ENCODE assay signal across 7 mouse cellular contexts in genomic region chr11:98412797-98413301, GRCm38 (mm10). TPM values are rescaled to one million over a fixed set of nuclear protein-coding genes. Genes with fewer than 3 reads are reported as not detected.
DNase-seq lines count a peak whose midpoint lies in the region; ATAC-seq and TF ChIP-seq lines count a peak whose summit lies in the region.

No protein-coding gene starts in this region.

- no peak for TF ChIP-seq CTCF in C2C12 (IDR thresholded peaks at IDR 0.05; ENCODE audit: control insufficient read depth, insufficient read depth, insufficient read length)

- WGBS in forebrain, embryonic 13.5 days, result under 1% methylated on average over 40 of the region's 40 CpGs
- under 1% methylated on average over 40 of the region's 40 CpGs for WGBS in intestine, embryonic 16.5 days

- H3K79me2 ChIP-seq in C2C12 (ENCODE audit: control insufficient read depth, insufficient read depth), result peaks cover 47% of the 10 kb centered on the region

- H3K79me3 ChIP-seq in C2C12 (ENCODE audit: low read depth), result peaks cover 17% of the 10 kb centered on the region

- H3K27ac ChIP-seq in forebrain, embryonic 13.5 days, result peak overlapping the region; percentile 41
- peak overlapping the region; percentile 95 for H3K27ac ChIP-seq in intestine, embryonic 16.5 days (ENCODE audit: low read length)

- peak overlapping the region; percentile 99 for H3K4me2 ChIP-seq in forebrain, embryonic 13.5 days
- peak overlapping the region; percentile 74 for H3K4me2 ChIP-seq in intestine, embryonic 16.5 days (ENCODE audit: low read depth, low read length)

- H3K4me1 ChIP-seq in forebrain, embryonic 13.5 days, result peaks cover 40% of the 10 kb centered on the region
- peaks cover 56% of the 10 kb centered on the region for H3K4me1 ChIP-seq in intestine, embryonic 16.5 days (ENCODE audit: control insufficient read depth, insufficient read depth, low read length)

- H3K27me3 ChIP-seq in C2C12 (ENCODE audit: control insufficient read depth, insufficient read depth, insufficient read length), result no peaks in the 10 kb centered on the region
- peaks cover 41% of the 10 kb centered on the region for H3K27me3 ChIP-seq in forebrain, embryonic 13.5 days
- no peaks in the 10 kb centered on the region for H3K27me3 ChIP-seq in intestine, embryonic 16.5 days (replicated peaks; ENCODE audit: control insufficient read depth, insufficient read depth, low read length)

- H3K9ac ChIP-seq in forebrain, embryonic 13.5 days, result peak overlapping the region; percentile 75
- H3K9ac ChIP-seq in intestine, embryonic 16.5 days (ENCODE audit: low read depth, low read length), result peak overlapping the region; percentile 95

- peak; percentile 61 for DNase-seq in 3134 (ENCODE audit: extremely low read depth, insufficient read length, low spot score)
- DNase-seq in mesoderm, embryonic 11.5 days (ENCODE audit: low read depth, low spot score), result peak; percentile 52
- DNase-seq in MN1 (ENCODE audit: low spot score), result no peak

- peak overlapping the region; percentile 98 for H3ac ChIP-seq in C2C12 (ENCODE audit: control insufficient read depth, insufficient read length, low read depth)

- ATAC-seq in forebrain, embryonic 13.5 days, result peak; percentile 32; the same call in 1 of the 2 replicates
- ATAC-seq in intestine, embryonic 16.5 days, result peak; percentile 19; the same call in 1 of the 2 replicates
- ATAC-seq in activated CD4-positive, CD25-positive, alpha-beta regulatory T cell, adult 4 months, result no peak

- no peaks in the 10 kb centered on the region for H3K9me3 ChIP-seq in forebrain, embryonic 13.5 days (replicated peaks)
- H3K9me3 ChIP-seq in intestine, embryonic 16.5 days (ENCODE audit: control insufficient read depth, low read length), result no peaks in the 10 kb centered on the region

- no peaks in the 10 kb centered on the region for H3K36me3 ChIP-seq in C2C12 (ENCODE audit: control insufficient read depth, insufficient read depth)
- H3K36me3 ChIP-seq in forebrain, embryonic 13.5 days (ENCODE audit: poor library complexity, severe bottlenecking), result no peaks in the 10 kb centered on the region
- H3K36me3 ChIP-seq in intestine, embryonic 16.5 days (ENCODE audit: control insufficient read depth, insufficient read depth, low read length), result no peaks in the 10 kb centered on the region

- peak overlapping the region; percentile 78 for H3K4me3 ChIP-seq in C2C12 (ENCODE audit: insufficient read depth, poor library complexity, severe bottlenecking)
- H3K4me3 ChIP-seq in forebrain, embryonic 13.5 days, result peak overlapping the region; percentile 62
- H3K4me3 ChIP-seq in intestine, embryonic 16.5 days (ENCODE audit: low read length), result peak overlapping the region; percentile 96

TF ChIP-seq in C2C12, 6 proteins besides CTCF, POLR2A, EP300 and RAD21:
- TF ChIP-seq MAX (IDR thresholded peaks at IDR 0.05) (no peak), FOSL1 (IDR thresholded peaks at IDR 0.05; ENCODE audit: insufficient read depth, low read length, poor library complexity, severe bottlenecking) (no peak)
TF ChIP-seq in C2C12: peak in this region for 0.

RNA-seq across cellular contexts. Expression of gene Erbb2, which starts 0.6 kb away (rescaled TPM):
- 15.4 TPM for polyA plus RNA-seq in C2C12 (2012; fragmentation: generic; extraction: Trizol)
- 6.7 and 7.4 TPM in 2 replicates for polyA plus RNA-seq in forebrain, embryonic 13.5 days (2015; fragmentation: Nextera tagmentation; extraction: Ambion mirVana)
- polyA plus RNA-seq in intestine, embryonic 16.5 days (2015; fragmentation: Nextera tagmentation; extraction: Ambion mirVana), result 33.8 and 37.5 TPM in 2 replicates
- under 1 TPM in 1 of 2 experiments, not detected in 1; 0.07 TPM for polyA plus RNA-seq in activated CD4-positive, CD25-positive, alpha-beta regulatory T cell, adult 4 months (2017; shearing (Covaris generic))

RNA-seq across cellular contexts. Expression of gene Pgap3, which starts 12.6 kb away (rescaled TPM):
- polyA plus RNA-seq in C2C12 (2012; fragmentation: generic; extraction: Trizol), result 6.3 TPM
- polyA plus RNA-seq in forebrain, embryonic 13.5 days (2015; fragmentation: Nextera tagmentation; extraction: Ambion mirVana), result 6.7 and 9.2 TPM in 2 replicates
- 19.5 and 20.4 TPM in 2 replicates for polyA plus RNA-seq in intestine, embryonic 16.5 days (2015; fragmentation: Nextera tagmentation; extraction: Ambion mirVana)
- polyA plus RNA-seq in activated CD4-positive, CD25-positive, alpha-beta regulatory T cell, adult 4 months (2017; shearing (Covaris generic)), result 1 to 10 TPM; 3.3 to 4.0 TPM

RNA-seq across cellular contexts. Expression of gene Mien1, which starts 25.9 kb away (rescaled TPM):
- polyA plus RNA-seq in C2C12 (2012; fragmentation: generic; extraction: Trizol), result 73.7 TPM
- polyA plus RNA-seq in forebrain, embryonic 13.5 days (2015; fragmentation: Nextera tagmentation; extraction: Ambion mirVana), result 208 and 237 TPM in 2 replicates
- 279 and 304 TPM in 2 replicates for polyA plus RNA-seq in intestine, embryonic 16.5 days (2015; fragmentation: Nextera tagmentation; extraction: Ambion mirVana)
- polyA plus RNA-seq in activated CD4-positive, CD25-positive, alpha-beta regulatory T cell, adult 4 months (2017; shearing (Covaris generic)), result 100 to 1,000 TPM; 161 to 193 TPM

RNA-seq across cellular contexts. Expression of gene Pnmt, which starts 26.6 kb away (rescaled TPM):
- polyA plus RNA-seq in C2C12 (2012; fragmentation: generic; extraction: Trizol), result 0.04 TPM
- 0.35 TPM in 1 of 2 replicates, not detected in the other for polyA plus RNA-seq in forebrain, embryonic 13.5 days (2015; fragmentation: Nextera tagmentation; extraction: Ambion mirVana)
- 0.16 TPM in 1 of 2 replicates, not detected in the other for polyA plus RNA-seq in intestine, embryonic 16.5 days (2015; fragmentation: Nextera tagmentation; extraction: Ambion mirVana)
- not detected for polyA plus RNA-seq in activated CD4-positive, CD25-positive, alpha-beta regulatory T cell, adult 4 months (2017; shearing (Covaris generic))

RNA-seq across cellular contexts. Expression of gene Tcap, which starts 29.2 kb away (rescaled TPM):
- polyA plus RNA-seq in C2C12 (2012; fragmentation: generic; extraction: Trizol), result 0.13 TPM
- polyA plus RNA-seq in forebrain, embryonic 13.5 days (2015; fragmentation: Nextera tagmentation; extraction: Ambion mirVana), result 0.18 and 0.19 TPM in 2 replicates
- polyA plus RNA-seq in intestine, embryonic 16.5 days (2015; fragmentation: Nextera tagmentation; extraction: Ambion mirVana), result 0.28 TPM in 1 of 2 replicates, not detected in the other
- not detected for polyA plus RNA-seq in activated CD4-positive, CD25-positive, alpha-beta regulatory T cell, adult 4 months (2017; shearing (Covaris generic))
